Mouse (Mus musculus): Measurements from ENCODE around the gene Btbd8. TPM values are rescaled to one million over a fixed set of nuclear protein-coding genes. Genes with fewer than 3 reads are reported as not detected.
A peak's percentile ranks its signal among the peaks of the same experiment; 100 is the strongest.

Btbd8 gene
- polyA plus RNA-seq, 2 experiments from 2014 or later, result 5.4 to 8.3 TPM

DNA sequence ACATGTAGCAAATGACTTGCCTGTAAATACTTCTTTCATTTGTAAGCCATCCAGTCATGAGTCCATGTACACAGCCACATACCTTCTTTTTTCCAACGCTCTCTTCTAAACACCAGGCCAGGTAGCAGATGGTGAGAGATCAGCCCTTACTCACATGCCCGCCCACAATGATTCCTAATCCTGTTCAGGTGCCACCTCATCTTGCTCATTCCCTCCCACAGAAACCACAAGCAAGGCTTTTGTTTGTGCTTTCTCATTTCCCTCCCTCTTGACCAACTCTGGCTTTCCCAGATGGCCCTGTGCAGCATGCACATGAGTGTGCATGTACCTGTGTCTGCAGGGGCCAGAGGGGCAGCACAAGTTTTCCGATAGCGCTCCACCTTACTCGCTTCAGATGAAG lies 12.5 kb downstream of the Btbd8 start:
- no peak for ATAC-seq

GRCm38 (mm10) chr5:107462147-107463076 lies 24.6 kb downstream of the Btbd8 start:
- no peak for ATAC-seq

GRCm38 (mm10) chr5:107466501-107466900 lies 28.7 kb downstream of the Btbd8 start:
- no peak for ATAC-seq

DNA sequence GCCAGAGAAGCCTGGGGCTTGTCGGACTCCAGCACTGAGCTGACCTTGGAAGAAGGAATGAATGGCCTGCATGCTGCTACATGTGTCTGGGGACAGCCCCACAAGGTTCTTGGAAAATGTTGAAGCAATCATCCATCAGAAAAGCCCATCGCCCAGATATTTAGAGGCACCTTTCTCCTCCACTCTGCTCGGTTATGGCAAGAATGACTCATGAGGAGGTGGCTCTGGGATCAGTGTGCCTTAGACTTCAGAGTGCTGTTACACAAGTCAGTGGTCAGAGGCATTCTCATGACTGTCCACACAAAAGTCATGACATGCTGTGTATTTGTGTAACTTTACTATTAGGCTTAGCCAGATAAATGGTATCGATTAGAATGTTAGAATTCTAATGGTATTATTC lies 29.3 kb downstream of the Btbd8 start:
- no peak for ATAC-seq

GRCm38 (mm10) chr5:107470600-107471329 lies 33.0 kb downstream of the Btbd8 start:
- ATAC-seq, result no peak

- no peak for ATAC-seq
Measured at GRCm38 (mm10) chr5:107480194-107480593, 42.4 kb downstream of the Btbd8 start.

- ATAC-seq, result no peak
Measured at GRCm38 (mm10) chr5:107488996-107489395, 51.2 kb downstream of the Btbd8 start.

DNA sequence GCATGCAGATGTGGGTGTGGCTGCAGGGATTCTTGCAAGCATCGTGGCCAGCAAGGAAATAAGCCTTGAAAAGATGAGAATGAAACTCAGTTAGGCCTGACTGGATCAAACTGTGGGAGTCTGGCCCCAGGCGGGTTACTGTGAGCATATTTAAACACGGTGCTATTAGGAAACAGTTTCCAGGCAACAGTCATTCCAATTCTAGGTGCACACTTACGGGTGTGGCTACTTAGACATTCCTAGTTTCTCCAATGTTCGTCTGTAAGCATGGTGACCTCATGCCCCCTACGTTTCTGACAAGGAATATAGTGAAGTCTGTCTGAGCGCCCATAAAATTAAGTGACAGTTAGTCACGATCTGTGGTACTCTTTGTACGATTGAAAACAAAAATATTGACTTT lies 53.2 kb downstream of the Btbd8 start:
- ATAC-seq, result no peak

- no peak for ATAC-seq
Measured at GRCm38 (mm10) chr5:107492471-107492870, 54.7 kb downstream of the Btbd8 start.

- no peak for ATAC-seq
Measured at GRCm38 (mm10) chr5:107494759-107495158, 57.0 kb downstream of the Btbd8 start.

DNA sequence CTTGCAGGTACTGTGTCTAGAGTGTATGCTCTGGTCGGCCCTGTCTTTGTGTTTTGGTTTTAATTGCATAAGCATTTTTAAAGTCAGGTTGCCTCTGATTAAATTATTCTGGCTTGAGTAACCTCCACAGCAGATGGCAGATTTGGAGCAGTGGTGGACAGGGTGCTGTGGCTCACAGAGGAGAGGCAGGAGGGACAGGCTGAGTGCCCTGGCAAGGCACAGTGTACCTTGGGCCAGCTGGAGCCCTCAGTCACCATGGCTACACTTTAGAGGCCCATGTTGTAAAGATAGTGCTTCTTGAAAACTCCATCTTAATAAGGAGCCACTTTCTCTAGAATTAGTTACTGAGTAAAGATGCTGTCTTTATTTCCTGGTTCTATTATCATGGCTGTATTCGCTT lies 58.2 kb downstream of the Btbd8 start:
- no peak for ATAC-seq

DNA sequence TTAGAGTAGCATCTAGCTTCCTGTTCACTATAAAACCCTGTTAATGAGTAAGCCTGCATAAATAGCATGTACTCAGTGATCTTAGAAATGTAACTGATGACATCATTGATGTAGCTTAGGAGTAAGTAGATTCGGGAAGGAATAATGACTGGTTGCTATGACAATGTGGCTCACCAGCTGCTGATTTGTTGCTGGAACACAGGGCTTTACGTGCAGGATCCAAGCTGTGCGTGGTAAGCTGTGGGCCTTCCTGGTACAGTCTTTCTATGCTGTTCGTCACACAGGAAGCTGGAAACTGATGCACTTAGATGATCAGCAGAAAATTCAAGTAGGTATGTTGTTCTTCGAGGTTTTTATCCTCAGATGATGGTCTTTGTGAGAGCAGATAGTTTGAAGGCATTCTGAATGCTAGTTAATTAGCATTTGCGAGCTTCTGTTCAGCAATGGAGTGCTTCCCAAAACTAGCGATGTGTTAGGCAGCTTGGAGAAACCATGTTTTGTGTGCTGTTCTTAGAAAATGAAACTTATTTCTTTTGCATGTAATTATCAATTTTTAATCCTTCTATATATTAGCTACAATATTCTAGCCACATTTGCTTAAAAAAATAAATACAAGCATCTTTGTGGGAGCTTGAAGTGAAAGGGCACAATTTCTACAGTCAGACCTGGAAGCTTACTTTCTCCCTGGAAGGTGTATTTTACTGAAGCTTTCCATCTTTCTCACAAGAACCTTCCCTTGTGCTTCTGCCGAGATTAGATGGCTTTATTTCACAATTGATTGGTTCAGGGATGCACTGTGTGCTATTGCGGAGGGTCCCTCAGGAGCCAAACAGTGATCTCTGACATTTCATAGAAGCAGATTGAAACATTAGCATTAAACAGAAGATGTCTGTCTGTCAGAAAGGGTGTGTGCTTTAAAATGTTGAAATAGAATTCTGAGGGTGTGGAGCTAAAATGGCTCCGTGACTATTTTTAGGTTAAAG lies 60.0 kb downstream of the Btbd8 start:
- ATAC-seq, result peak; percentile 90

GRCm38 (mm10) chr5:107498806-107499310 lies 61.1 kb downstream of the Btbd8 start:
- no peak for ATAC-seq

- ATAC-seq, result no peak
Measured at GRCm38 (mm10) chr5:107499891-107500535, 62.2 kb downstream of the Btbd8 start.

GRCm38 (mm10) chr5:107500741-107501140 lies 62.9 kb downstream of the Btbd8 start:
- no peak for ATAC-seq

DNA sequence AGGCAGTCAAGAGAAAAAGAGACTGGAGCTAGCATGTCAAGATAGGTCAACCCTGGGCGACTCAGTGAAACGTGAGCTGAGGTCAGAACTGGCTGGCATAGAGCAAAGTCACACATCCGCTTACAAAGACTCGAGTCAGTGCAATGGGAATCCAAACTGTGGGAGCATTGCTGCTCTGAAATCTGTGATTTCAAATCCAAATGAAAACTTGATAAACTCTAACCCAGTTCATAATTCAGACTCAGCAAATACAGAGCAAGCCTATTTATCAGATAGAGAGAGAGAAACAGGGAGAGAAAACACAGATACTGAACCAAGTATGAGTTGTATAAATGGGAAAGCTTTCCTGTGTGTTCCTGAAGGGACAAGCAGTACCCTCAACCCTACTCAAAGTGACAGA lies 69.5 kb downstream of the Btbd8 start, which contains the start of gene Gm42669:
Gene Gm42669, plus strand, starts transcription at position 301 of the 400 bp plus-strand sequence.
- no peak for ATAC-seq

DNA sequence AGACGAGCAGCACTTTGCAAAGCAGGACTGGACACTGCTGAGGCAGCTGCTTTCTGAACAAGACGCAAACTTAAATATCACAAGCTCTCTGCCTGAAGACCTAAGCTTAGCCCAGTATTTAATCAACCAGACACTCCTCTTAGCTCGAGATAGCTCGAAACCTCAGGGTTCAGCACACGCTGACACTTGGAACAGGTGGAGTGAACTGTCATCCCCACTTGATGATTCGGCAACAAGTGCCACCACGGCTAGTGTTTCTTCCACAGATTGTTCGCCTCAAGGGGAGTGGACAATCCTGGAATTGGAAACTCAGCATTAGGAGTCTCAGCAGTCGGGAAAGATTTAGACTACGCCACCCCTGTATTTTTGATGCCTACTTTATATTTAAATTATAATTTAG lies 72.7 kb downstream of the Btbd8 start:
- ATAC-seq, result no peak

DNA sequence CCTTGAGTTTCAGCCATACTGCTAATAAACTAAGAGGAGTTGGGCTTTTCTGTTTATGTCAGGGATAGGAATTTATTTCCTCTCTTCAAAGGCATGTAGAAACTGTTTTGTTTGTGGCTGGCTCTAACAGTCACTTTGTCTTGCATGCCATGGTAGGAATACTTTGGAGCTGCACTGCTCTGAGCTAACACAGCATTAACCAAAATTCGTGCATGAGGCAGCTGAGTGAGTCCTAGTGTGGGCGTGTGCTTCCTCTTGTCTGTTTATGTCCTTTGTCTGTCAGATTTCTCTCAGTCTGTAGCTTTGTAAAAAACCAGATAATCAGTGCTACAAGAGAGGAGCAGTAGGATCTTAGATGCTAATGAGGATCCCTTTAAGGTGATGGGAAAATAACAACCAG lies 73.5 kb downstream of the Btbd8 start:
- no peak for ATAC-seq

DNA sequence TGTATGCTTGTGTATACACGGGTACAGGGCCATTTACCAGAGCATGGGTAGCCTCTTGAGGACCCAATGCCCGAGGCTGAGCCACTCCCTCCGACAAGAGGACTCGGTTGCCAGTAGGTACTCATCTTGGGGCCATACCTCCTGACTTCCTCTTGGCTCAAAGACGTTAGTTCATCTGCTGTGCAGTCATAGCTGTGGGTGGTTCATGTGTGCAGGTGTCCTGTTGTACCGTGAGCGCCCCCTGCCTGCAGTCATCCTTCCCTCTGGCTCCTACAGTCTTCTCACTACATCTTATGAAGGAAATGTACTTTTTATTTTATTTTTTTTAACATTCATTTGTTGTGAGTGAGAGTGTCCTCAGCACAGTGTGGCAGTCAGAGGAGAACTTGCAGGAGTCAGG lies 75.8 kb downstream of the Btbd8 start:
- ATAC-seq, result peak; percentile 91

DNA sequence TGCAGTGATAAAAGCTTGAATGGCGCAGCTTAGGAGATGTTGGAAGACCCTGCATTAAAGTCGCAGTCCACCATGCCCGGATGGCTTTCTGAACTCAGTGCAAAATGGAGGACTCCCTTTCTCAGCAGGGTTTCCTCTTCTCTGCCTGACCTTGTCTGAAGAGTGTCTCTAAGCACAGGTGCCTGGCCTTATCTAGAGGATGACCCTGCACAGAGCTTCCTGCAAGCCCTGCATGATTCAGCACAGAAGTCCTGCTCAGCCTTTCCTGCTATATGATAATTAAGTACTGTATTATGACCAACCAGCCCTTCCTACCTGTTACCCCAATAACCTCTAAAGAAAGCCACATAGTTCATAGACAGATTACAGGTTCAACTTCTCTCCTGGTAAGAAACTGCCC lies 77.7 kb downstream of the Btbd8 start:
- no peak for ATAC-seq

GRCm38 (mm10) chr5:107516087-107516486 lies 78.3 kb downstream of the Btbd8 start:
- ATAC-seq, result no peak

DNA sequence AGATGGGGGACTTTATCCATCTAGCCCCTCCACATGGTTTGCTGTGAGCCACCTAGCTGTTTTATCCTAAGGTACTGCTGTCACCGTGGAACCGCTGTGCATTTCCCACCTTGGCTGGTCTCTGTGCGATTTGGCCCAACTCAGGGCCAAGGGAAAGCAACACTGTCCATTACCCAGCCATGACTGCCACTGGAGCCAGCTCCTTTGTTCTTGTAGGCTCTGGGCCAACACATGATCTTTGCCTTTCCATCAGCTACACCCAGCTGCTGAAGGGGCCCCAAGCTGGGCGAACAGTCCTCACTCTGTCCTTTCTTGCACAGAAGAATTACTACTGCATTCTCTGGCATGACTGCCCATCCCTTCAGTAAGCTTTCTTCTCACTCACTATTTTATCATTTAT lies 80.8 kb downstream of the Btbd8 start:
- ATAC-seq, result no peak
